Mouse (Mus musculus) stomach, embryonic 16.5 days (tissue): Measurements from ENCODE around the gene Sstr2. TPM values are rescaled to one million over a fixed set of nuclear protein-coding genes. Genes with fewer than 3 reads are reported as not detected.

Experiments used
- ATAC-seq: fragments of 200-750 bp; cut with Nextera tagmentation; 2 replicates; pipeline ENCODE4 v1.8.0; 2017; ENCODE audit warnings: moderate number of reproducible peaks, moderate TSS enrichment; ENCODE audit not compliant: insufficient read depth, low FRiP score
- H3K27ac ChIP-seq: fragments of 300-500 bp; sonication (generic); 2 replicates; pipeline ENCODE4 v1.5.1; 2014; ENCODE audit warnings: low read length
- H3K27me3 ChIP-seq: fragments of 300-500 bp; sonication (generic); 2 replicates; pipeline ENCODE4 v1.6.1; 2014; ENCODE audit warnings: low read length, control low read depth, mixed read lengths; ENCODE audit not compliant: control insufficient read depth, insufficient read depth
- H3K36me3 ChIP-seq: fragments of 300-500 bp; sonication (generic); 2 replicates; pipeline ENCODE4 v1.6.1; 2014; ENCODE audit warnings: low read length; ENCODE audit not compliant: control insufficient read depth, insufficient read depth
- H3K4me1 ChIP-seq: fragments of 300-500 bp; sonication (generic); 2 replicates; pipeline ENCODE4 v1.6.1; 2014; ENCODE audit warnings: low read length, control low read depth, mixed read lengths; ENCODE audit not compliant: control insufficient read depth, insufficient read depth
- H3K4me2 ChIP-seq: fragments of 300-500 bp; sonication (generic); 2 replicates; pipeline ENCODE4 v1.6.1; 2014; ENCODE audit warnings: low read depth, low read length, mixed read lengths
- H3K4me3 ChIP-seq: fragments of 300-500 bp; sonication (generic); replicated peaks from 2 replicates; pipeline ENCODE4 v1.5.1; 2014; ENCODE audit warnings: mild to moderate bottlenecking, low read length
- H3K9ac ChIP-seq: fragments of 300-500 bp; sonication (generic); 2 replicates; pipeline ENCODE4 v1.6.1; 2014; ENCODE audit warnings: low read length
- H3K9me3 ChIP-seq: fragments of 300-500 bp; sonication (generic); replicated peaks from 2 replicates; pipeline ENCODE4 v1.6.1; 2016; ENCODE audit warnings: low read length, control low read depth; ENCODE audit not compliant: control insufficient read depth
- WGBS: fragments of 180-500 bp; shearing (Covaris S2); extraction: QIAGEN DNeasy Blood & Tissue Kit; methylation state at CpG from one replicate; pipeline ENCODE4 v1.1.7; 2014; 5-methylcytosine and 5-hydroxymethylcytosine counted together
- polyA plus RNA-seq: library from polyadenylated mRNA; unstranded; fragments of >200 nt; fragmentation: Nextera tagmentation; extraction: Ambion mirVana; gene quantifications from 2 replicates; pipeline ENCODE4 v1.2.1, GENCODE M21; 2015

Sstr2 gene
- polyA plus RNA-seq, 1 experiment from 2014 or later, result 1.6 TPM

- Histone ChIP-seq H3K4me2 (peak within 1 kb of the TSS; percentile 85), H3K27ac (peak within 1 kb of the TSS; percentile 85), H3K9me3 (no peaks in the 10 kb centered on the region), H3K4me3 (peak within 1 kb of the TSS; percentile 85), H3K36me3 (peaks cover 10% of the 10 kb centered on the region; the same call in 1 of the 2 replicates), H3K27me3 (no peaks in the 10 kb centered on the region), H3K4me1 (peaks cover 13% of the 10 kb centered on the region), H3K9ac (peak within 1 kb of the TSS; percentile 95)
- peak; percentile 78 for ATAC-seq
- under 1% methylated on average over 91 of the region's 91 CpGs for WGBS
These were observed 30.4 kb downstream of the Sstr2 start, which contains the start of gene Slc39a11 for GRCm38 (mm10) chr11:113649353-113650210. TSS of gene Slc39a11 (minus strand) at chr11:113650079.

GRCm38 (mm10) chr11:113651206-113651906 is 32.2 kb downstream of the Sstr2 start:
- peaks cover 13% of the 10 kb centered on the region for H3K4me1 ChIP-seq
- H3K27ac ChIP-seq, result no peak overlapping the region; the same call in 1 of the 2 replicates
- no peak overlapping the region for H3K4me3 ChIP-seq
- H3K9ac ChIP-seq, result no peak overlapping the region
- no peaks in the 10 kb centered on the region for H3K9me3 ChIP-seq
- peaks cover 10% of the 10 kb centered on the region; the same call in 1 of the 2 replicates for H3K36me3 ChIP-seq
- H3K4me2 ChIP-seq, result no peak overlapping the region
- 63% methylated on average over 22 of the region's 22 CpGs for WGBS
- H3K27me3 ChIP-seq, result no peaks in the 10 kb centered on the region
- peak; percentile 16; the same call in 1 of the 2 replicates for ATAC-seq

GRCm38 (mm10) chr11:113651907-113652273 is 32.7 kb downstream of the Sstr2 start:
- WGBS, result 41% methylated on average over 8 of the region's 8 CpGs
- H3K9me3 ChIP-seq, result no peaks in the 10 kb centered on the region
- H3K36me3 ChIP-seq, result peaks cover 13% of the 10 kb centered on the region
- H3K4me1 ChIP-seq, result peaks cover 13% of the 10 kb centered on the region
- peak; percentile 9; the same call in 1 of the 2 replicates for ATAC-seq
- no peak overlapping the region for H3K27ac ChIP-seq
- H3K4me3 ChIP-seq, result no peak overlapping the region
- H3K4me2 ChIP-seq, result no peak overlapping the region
- H3K27me3 ChIP-seq, result no peaks in the 10 kb centered on the region
- no peak overlapping the region for H3K9ac ChIP-seq

DNA sequence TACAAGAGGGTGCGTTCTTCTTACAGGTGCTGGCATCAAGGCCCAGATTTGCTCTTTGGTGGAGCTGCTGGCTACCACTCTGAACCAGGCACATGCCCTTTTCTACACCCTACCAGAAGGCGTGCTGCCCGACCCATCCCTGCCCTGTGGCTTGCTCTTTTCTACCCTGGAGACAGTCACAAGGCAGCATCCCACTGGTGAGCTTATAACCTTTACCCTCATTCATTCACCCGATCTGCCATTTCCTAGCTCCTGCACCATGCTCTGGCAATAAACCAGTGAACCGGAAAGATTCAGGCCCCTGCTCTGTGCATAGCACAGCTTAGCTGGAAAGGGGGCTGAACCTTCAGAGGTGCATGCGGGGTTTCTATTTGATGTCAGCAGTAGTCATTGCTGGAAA is 33.4 kb downstream of the Sstr2 start:
- WGBS, result 90% methylated on average over 6 of the region's 6 CpGs
- ATAC-seq, result no peak
- Histone ChIP-seq H3K36me3 (peaks cover 18% of the 10 kb centered on the region), H3K9me3 (no peaks in the 10 kb centered on the region), H3K27me3 (no peaks in the 10 kb centered on the region), H3K4me2 (no peak overlapping the region), H3K9ac (no peak overlapping the region), H3K27ac (no peak overlapping the region), H3K4me3 (no peak overlapping the region), H3K4me1 (peaks cover 13% of the 10 kb centered on the region)

DNA sequence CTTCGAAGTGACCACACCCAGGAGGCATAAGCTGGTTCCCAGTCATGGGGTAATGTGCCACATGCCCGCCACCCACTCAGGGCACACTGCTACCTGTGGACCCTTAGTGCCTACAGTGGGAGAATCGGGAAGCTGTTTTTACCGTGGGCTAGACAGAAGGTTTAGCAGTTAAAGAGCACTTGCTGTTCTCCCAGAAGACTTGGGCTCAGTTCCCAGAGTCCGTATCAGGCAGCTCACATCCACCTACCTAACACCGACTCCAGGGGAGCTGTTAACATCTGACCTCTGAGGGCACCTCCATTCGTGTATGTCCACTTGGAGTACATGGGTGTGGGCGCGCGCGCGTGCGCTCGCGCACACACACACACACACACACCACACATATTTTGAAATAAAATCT is 35.0 kb downstream of the Sstr2 start:
- Histone ChIP-seq H3K4me3 (no peak overlapping the region), H3K27me3 (no peaks in the 10 kb centered on the region), H3K27ac (no peak overlapping the region), H3K9me3 (no peaks in the 10 kb centered on the region), H3K4me1 (peaks cover 10% of the 10 kb centered on the region), H3K4me2 (no peak overlapping the region), H3K36me3 (peaks cover 23% of the 10 kb centered on the region), H3K9ac (no peak overlapping the region)
- 94% methylated on average over 15 of the region's 15 CpGs for WGBS
- ATAC-seq, result no peak

DNA sequence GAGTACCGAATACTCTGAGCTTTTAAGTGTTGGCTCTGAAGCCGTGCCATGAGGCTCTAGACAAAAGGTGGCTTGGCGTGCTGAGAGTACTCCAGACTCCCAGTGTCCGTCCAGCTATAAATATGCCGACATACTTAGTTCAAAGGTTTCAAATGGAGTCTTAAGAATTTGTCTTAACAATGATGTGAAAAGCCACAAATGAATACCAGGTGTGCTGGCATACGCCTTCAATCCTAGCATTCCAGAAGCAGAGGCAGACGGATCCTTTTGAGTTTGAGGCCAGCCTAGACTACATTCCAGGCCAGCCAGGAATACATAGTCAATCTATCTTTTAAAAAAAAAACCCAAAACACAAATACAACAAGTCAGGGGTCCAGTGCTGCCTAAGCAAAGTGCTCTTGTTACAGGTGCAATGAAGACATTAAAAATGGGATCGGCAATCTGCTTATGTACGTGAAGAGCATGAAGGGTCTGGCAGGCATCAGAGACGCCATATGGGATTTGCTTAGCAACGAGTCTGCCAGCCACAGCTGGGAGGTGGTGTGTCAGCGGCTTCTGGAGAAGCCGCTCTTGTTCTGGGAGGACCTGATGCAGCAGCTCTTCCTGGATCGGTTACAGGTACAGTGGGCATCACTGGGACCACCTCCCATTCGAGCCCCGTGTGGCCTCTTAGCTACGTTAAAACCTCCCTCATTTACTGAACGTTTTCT is 35.6 kb downstream of the Sstr2 start:
- peaks cover 26% of the 10 kb centered on the region for H3K36me3 ChIP-seq
- no peak overlapping the region for H3K27ac ChIP-seq
- H3K4me1 ChIP-seq, result peaks cover 10% of the 10 kb centered on the region
- no peaks in the 10 kb centered on the region for H3K9me3 ChIP-seq
- no peaks in the 10 kb centered on the region for H3K27me3 ChIP-seq
- 81% methylated on average over 18 of the region's 18 CpGs for whole genome bisulfite sequencing
- H3K4me2 ChIP-seq, result no peak overlapping the region
- no peak for ATAC-seq
- no peak overlapping the region for H3K4me3 ChIP-seq
- no peak overlapping the region for H3K9ac ChIP-seq

GRCm38 (mm10) chr11:113656511-113656932 is 37.4 kb downstream of the Sstr2 start:
- Histone ChIP-seq H3K4me3 (no peak overlapping the region), H3K9me3 (no peaks in the 10 kb centered on the region), H3K4me2 (no peak overlapping the region), H3K36me3 (peaks cover 26% of the 10 kb centered on the region), H3K4me1 (no peaks in the 10 kb centered on the region), H3K9ac (no peak overlapping the region), H3K27me3 (no peaks in the 10 kb centered on the region), H3K27ac (no peak overlapping the region)
- 86% methylated on average over 8 of the region's 8 CpGs for WGBS
- no peak for ATAC-seq

DNA sequence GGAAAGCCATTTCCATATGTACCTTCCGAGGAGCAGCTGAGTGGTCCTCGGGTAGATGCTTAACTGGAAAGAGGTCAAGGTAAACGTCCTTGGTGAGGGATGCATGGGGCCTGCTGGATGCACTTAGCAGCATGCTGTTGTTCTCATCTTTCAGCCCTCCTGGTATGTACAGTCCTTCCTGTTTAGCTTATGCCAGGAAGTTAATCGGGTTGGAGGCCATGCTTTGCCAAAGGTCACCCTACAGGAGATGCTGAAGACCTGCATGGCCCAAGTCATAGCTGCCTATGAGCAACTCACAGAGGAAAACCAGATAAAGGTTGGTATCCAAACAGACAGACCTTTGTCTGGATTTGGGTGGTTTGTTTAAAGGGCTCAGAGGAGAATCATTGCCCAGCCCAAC is 38.1 kb downstream of the Sstr2 start:
- Histone ChIP-seq H3K27ac (no peak overlapping the region), H3K4me3 (no peak overlapping the region), H3K27me3 (no peaks in the 10 kb centered on the region), H3K9me3 (no peaks in the 10 kb centered on the region), H3K4me1 (no peaks in the 10 kb centered on the region), H3K4me2 (no peak overlapping the region), H3K36me3 (peaks cover 31% of the 10 kb centered on the region), H3K9ac (no peak overlapping the region)
- WGBS, result 45% methylated on average over 4 of the region's 4 CpGs
- ATAC-seq, result no peak
